ENCODE assay signal across 8 mouse cellular contexts in genomic region chr9:41182550-41182949, GRCm38 (mm10). TPM values are rescaled to one million over a fixed set of nuclear protein-coding genes. Genes with fewer than 3 reads are reported as not detected.
A peak's percentile ranks its signal among the peaks of the same experiment; 100 is the strongest.
DNase-seq lines count a peak whose midpoint lies in the region; ATAC-seq and TF ChIP-seq lines count a peak whose summit lies in the region.

No protein-coding gene starts in this region.

- peak; percentile 58 for DNase-seq in adrenal gland, postnatal 14 days
- DNase-seq in adrenal gland, postnatal 25 days: no peak
- peak; percentile 48 for DNase-seq in A20 (ENCODE audit: low read depth, low spot score)
- DNase-seq in cerebellum, adult 2 months: peak; percentile 78 to 86
- peak; percentile 56 to 75 for DNase-seq in layer of hippocampus, postnatal 14 days (ENCODE audit: low spot score in 2 of 2)
- DNase-seq in thymus, postnatal 0 days (ENCODE audit: low spot score): peak; percentile 49

- peaks cover 11% of the 10 kb centered on the region for H3K4me1 ChIP-seq in cerebellum, adult 2 months (ENCODE audit: control insufficient read depth, insufficient read depth, low read length)
- H3K4me1 ChIP-seq in hindbrain, embryonic 13.5 days (replicated peaks): no peaks in the 10 kb centered on the region

- peak; percentile 77; the same call in 1 of the 2 replicates for ATAC-seq in hindbrain, embryonic 13.5 days (ENCODE audit: low FRiP score)
- ATAC-seq in monocyte, adult 5-6 weeks (replicated peaks; ENCODE audit: insufficient number of reproducible peaks, low FRiP score, low TSS enrichment, poor library complexity, severe bottlenecking): peak; percentile 48

- H3K4me2 ChIP-seq in hindbrain, embryonic 13.5 days: no peak overlapping the region

- TF ChIP-seq POLR2A in cerebellum, adult 2 months (IDR thresholded peaks at IDR 0.05; ENCODE audit: borderline replicate concordance, insufficient read depth, low read length): no peak

- H3K9me3 ChIP-seq in hindbrain, embryonic 13.5 days: no peaks in the 10 kb centered on the region

- no peaks in the 10 kb centered on the region for H3K36me3 ChIP-seq in hindbrain, embryonic 13.5 days

- no peak overlapping the region for H3K4me3 ChIP-seq in cerebellum, adult 2 months (replicated peaks; ENCODE audit: insufficient read depth, low read depth, low read length)
- no peak overlapping the region for H3K4me3 ChIP-seq in hindbrain, embryonic 13.5 days

- no peak overlapping the region for H3K9ac ChIP-seq in hindbrain, embryonic 13.5 days

- H3K27me3 ChIP-seq in cerebellum, adult 2 months (ENCODE audit: control insufficient read depth, insufficient read depth, low read length): no peaks in the 10 kb centered on the region
- no peaks in the 10 kb centered on the region for H3K27me3 ChIP-seq in hindbrain, embryonic 13.5 days

- H3K27ac ChIP-seq in cerebellum, adult 2 months (ENCODE audit: insufficient read depth, low read length): no peak overlapping the region
- H3K27ac ChIP-seq in hindbrain, embryonic 13.5 days: no peak overlapping the region; the same call in 1 of the 2 replicates

- TF ChIP-seq CTCF in cerebellum, adult 2 months (IDR thresholded peaks at IDR 0.05; ENCODE audit: borderline replicate concordance, insufficient read depth, low read depth, low read length): peak; percentile 96

RNA-seq across cellular contexts. Expression of gene Ubash3b, which starts 21.1 kb away (rescaled TPM):
- total RNA-seq in adrenal gland, postnatal 14 days (2021): 2.1 and 4.5 TPM in 2 replicates
- 1.2 and 2.1 TPM in 2 replicates for total RNA-seq in adrenal gland, postnatal 25 days (2021)
- polyA plus RNA-seq in cerebellum, adult 2 months (2012; rRNA removed): 39.3 and 48.8 TPM in 2 replicates
- 17.3 and 18.2 TPM in 2 replicates for polyA plus RNA-seq in hindbrain, embryonic 13.5 days (2015; fragmentation: Nextera tagmentation; extraction: Ambion mirVana)
- total RNA-seq in layer of hippocampus, postnatal 14 days (2021): 10 to 100 TPM; 29.0 to 30.4 TPM
- 13.4 to 29.4 TPM (median 21.3 TPM) in 3 replicates for total RNA-seq in monocyte, adult 5-6 weeks (2017)
- polyA plus RNA-seq in thymus, postnatal 0 days (2015; fragmentation: Nextera tagmentation; extraction: Ambion mirVana): 4.0 TPM in 2 replicates
